Mouse (Mus musculus): ENCODE measurements around the gene Gm5622.
"Not testable (repeated sequence)": the region's sequence is repeated elsewhere in the genome, so short reads cannot be mapped to it uniquely, and the experiment has no call there.

The Gm5622 gene

GRCm38 (mm10) chr14:51552490-51552889, at the start of gene Gm5622:
TSS of gene Gm5622 (plus strand) at chr14:51552790.
- no peak for DNase-seq (ENCODE audit: low spot score)

DNA sequence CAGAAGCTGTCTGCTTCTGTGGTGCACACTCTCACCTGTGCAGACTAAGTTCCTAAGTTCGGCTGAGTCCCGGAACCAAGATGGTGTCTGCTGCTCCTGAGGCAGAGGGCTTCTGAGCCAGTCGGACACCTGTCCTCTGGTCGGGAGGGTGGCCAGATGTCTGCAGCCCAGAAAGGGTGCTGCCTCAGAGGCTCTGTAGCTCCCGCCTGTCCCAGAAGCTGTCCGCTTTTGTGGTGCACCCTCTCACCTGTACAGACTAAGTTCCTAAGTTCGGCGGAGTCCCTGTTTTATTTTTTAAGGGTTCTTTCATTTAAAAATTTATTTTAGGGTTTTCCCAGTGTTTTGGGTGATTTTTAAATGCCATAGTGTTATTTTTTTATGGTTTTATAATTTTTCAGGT, 45.2 kb upstream of the Gm5622 start:
- DNase-seq (ENCODE audit: low spot score) = no peak

DNA sequence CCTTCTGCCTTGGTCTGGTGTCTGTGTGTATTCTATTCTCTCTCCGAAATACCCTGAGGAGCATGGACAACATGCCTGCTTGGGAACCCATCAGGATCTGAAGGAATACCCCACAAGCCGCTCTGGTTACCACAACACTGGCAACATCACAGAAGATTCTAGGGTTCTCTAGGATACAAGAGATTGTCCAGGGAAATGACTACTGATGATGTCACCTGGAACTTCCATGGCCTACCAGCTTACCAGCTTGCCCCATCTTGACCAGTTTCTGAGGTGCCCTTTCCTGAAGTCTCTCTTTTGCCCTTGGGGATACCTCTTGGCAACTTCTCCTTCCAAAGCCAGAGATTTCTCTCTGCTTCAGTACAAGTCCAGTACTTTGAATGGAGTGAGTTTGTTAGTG, 21.4 kb downstream of the Gm5622 start, which contains the start of gene Gm17175:
TSS of gene Gm17175 (minus strand) at position 101 of the 400 bp plus-strand sequence.
- DNase-seq (ENCODE audit: low spot score) = not testable (repeated sequence)

- not testable (repeated sequence) for DNase-seq (ENCODE audit: low spot score)
Measured at GRCm38 (mm10) chr14:51592039-51592438, 39.4 kb downstream of the Gm5622 start, which contains the start of gene Gm17174. TSS of gene Gm17174 (minus strand) at chr14:51592139.

- no peak for DNase-seq (ENCODE audit: low spot score)
Measured at GRCm38 (mm10) chr14:51611210-51611609, 58.6 kb downstream of the Gm5622 start, which contains the start of gene Gm17078. TSS of gene Gm17078 (minus strand) at chr14:51611310.

DNA sequence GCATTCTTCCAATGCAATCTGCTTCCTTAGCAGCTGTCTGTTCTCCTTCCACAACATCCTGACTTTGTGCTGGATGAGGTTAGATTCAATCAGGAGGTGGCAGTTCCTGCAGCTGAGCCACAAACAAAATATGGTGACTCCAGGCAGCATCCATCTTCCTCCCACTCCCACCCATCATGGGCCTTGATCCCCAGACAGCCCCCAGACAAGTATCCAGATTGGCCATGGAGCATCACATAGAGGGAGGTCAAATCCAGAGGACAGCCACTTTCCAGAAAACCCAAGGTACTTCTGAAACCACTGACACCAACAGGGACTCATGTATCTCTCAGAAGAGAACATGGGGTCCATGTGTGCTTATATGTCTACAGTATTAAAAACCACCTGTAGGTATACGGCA, 79.8 kb downstream of the Gm5622 start:
- peak; percentile 34 for DNase-seq (ENCODE audit: low spot score)

DNA sequence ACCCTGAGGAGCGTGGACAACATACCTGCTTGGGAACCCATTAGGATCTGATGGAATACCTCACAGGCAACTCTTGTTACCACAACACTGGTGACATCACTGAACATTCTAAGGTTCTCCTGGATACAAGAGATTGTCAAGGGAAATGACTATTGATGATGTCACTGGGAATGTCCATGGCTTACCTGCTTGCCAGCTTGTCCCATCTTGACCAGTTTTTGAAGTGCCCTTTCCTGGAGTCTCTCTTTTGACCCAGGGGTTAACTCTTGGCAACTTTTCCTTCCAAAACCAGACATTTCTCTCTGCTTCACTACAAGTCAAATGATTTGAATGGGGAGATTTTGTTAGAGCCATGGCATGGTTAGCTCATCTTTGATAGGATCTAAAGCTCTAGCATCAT, 83.0 kb downstream of the Gm5622 start, which contains the start of gene Gm4181:
TSS of gene Gm4181 (minus strand) at position 101 of the 400 bp plus-strand sequence.
- DNase-seq (ENCODE audit: low spot score) = not testable (repeated sequence)

GRCm38 (mm10) chr14:51677269-51677668, 124.7 kb downstream of the Gm5622 start:
- DNase-seq (ENCODE audit: low spot score) = no peak

DNA sequence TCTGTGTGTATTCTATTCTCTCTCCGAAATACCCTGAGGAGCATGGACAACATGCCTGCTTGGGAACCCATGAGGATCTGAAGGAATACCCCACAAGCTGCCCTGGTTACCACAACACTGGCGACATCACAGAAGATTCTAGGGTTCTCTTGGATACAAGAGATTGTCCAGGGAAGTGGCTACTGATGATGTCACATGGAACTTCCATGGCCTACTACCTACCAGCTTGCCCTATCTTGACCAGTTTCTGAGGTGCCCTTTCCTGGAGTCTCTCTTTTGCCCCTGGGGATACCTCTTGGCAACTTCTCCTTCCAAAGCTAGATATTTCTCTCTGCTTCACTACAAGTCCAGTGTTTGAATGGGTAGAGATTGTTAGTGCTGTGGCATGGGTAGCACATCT, 142.8 kb downstream of the Gm5622 start, which contains the start of gene Gm17079:
TSS of gene Gm17079 (minus strand) at position 101 of the 400 bp plus-strand sequence.
- DNase-seq (ENCODE audit: low spot score) = not testable (repeated sequence)

All from urinary bladder, postnatal 10 days (tissue).